Mouse (Mus musculus) macrophage (primary cell): ENCODE measurements around the gene Ndufaf2. TPM values are rescaled to one million over a fixed set of nuclear protein-coding genes. Genes with fewer than 3 reads are reported as not detected.

Experiments used
- H3K27ac ChIP-seq: fragments of 350-480 bp; formaldehyde crosslinking; 2 replicates; pipeline ENCODE4 v1.9.0; 2021
- H3K36me3 ChIP-seq: fragments of 350-480 bp; formaldehyde crosslinking; 2 replicates; pipeline ENCODE4 v1.9.0; 2021; ENCODE audit errors: inconsistent target
- H3K4me3 ChIP-seq: fragments of 350-480 bp; formaldehyde crosslinking; 2 replicates; pipeline ENCODE4 v1.9.0; 2021; ENCODE audit errors: inconsistent target
- H3K79me2 ChIP-seq: fragments of 350-480 bp; formaldehyde crosslinking; 2 replicates; pipeline ENCODE4 v1.9.0; 2021; ENCODE audit errors: inconsistent target
- WGBS: methylation state at CpG from one replicate; pipeline ENCODE4 v1.1.7; 2026; ENCODE audit warnings: inconsistent platforms; ENCODE audit not compliant: missing documents; 5-methylcytosine and 5-hydroxymethylcytosine counted together
- polyA plus RNA-seq: library from polyadenylated mRNA; stranded (reverse); fragments of 250-400 nt; gene quantifications from 3 replicates; pipeline ENCODE4 v1.2.4, GENCODE M21; 2018; ENCODE audit warnings: inconsistent platforms

The Ndufaf2 gene
- polyA plus RNA-seq, 1 experiment from 2014 or later, result 32.7 TPM

DNA sequence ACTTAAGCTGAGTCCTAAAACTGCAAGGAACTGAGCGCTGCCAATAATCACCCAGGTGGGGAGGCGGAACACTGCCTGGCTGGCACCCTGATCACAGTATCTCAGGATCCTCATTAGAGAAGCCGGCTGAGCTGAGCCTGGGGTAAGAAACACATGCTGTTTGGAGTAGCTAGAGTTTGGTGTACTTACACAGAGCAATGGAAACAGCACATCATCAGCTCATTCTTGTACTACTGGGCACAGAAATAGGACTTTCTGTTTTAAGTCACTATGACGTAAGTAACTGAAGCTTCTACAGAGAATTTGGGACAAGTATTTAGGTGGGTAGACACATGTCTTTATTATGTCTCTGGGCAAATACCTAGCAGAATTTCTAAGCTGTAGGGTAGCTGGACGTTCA, 72.4 kb downstream of the Ndufaf2 start:
- H3K79me2 ChIP-seq, result no peaks in the 10 kb centered on the region
- no peak overlapping the region for H3K4me3 ChIP-seq
- H3K27ac ChIP-seq, result no peak overlapping the region
- no peaks in the 10 kb centered on the region for H3K36me3 ChIP-seq
- 98% methylated on average over 5 of the region's 5 CpGs for WGBS

- Histone ChIP-seq H3K36me3 (no peaks in the 10 kb centered on the region), H3K4me3 (no peak overlapping the region), H3K79me2 (no peaks in the 10 kb centered on the region), H3K27ac (no peak overlapping the region)
- WGBS, result 96% methylated on average over 4 of the region's 4 CpGs
Observed at GRCm38 (mm10) chr13:108084086-108084485, 74.3 kb downstream of the Ndufaf2 start.

DNA sequence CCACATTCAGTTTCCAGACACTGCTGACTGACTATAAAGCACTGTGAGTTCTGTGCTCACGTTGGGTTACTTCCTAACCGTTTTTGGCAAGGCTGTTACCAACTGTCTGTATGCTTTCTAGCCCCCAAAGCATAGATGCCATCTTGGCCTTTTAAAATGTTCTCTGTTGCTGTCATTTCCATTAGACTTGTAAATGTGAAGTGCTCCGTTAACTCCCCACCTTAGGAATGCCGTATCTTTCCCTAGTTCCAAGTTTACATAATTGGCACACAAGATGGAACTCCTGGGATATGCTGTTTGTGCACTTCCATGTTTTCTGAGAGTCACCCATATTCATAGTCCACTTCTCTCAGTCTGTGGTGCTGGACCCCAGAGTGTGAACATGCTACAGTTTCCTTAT, 80.5 kb downstream of the Ndufaf2 start:
- Histone ChIP-seq H3K27ac (no peak overlapping the region), H3K79me2 (no peaks in the 10 kb centered on the region), H3K4me3 (no peak overlapping the region), H3K36me3 (no peaks in the 10 kb centered on the region)
- WGBS, result 88% methylated on average over 4 of the region's 4 CpGs

DNA sequence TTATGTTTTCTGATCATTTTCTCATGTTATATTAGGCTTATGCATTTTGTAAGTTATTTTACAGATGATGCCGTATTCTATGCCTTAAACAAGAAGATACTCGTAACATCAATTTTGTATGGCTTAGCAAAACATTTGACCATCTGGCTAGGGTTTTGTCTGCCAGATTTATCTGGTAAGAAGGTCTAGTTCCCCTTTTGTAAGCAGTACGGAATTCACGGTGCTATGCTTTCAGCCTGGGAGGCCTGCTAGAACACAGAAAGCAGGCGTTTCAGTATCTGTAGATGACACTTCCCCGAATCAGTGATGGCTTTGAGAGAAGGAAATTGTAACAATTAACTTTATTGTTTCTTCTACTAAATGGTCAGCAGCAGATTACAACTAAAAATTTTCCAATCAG, 80.9 kb downstream of the Ndufaf2 start:
- H3K27ac ChIP-seq, result no peak overlapping the region
- WGBS, result 48% methylated on average over 6 of the region's 6 CpGs
- H3K36me3 ChIP-seq, result no peaks in the 10 kb centered on the region
- H3K79me2 ChIP-seq, result no peaks in the 10 kb centered on the region
- no peak overlapping the region for H3K4me3 ChIP-seq

DNA sequence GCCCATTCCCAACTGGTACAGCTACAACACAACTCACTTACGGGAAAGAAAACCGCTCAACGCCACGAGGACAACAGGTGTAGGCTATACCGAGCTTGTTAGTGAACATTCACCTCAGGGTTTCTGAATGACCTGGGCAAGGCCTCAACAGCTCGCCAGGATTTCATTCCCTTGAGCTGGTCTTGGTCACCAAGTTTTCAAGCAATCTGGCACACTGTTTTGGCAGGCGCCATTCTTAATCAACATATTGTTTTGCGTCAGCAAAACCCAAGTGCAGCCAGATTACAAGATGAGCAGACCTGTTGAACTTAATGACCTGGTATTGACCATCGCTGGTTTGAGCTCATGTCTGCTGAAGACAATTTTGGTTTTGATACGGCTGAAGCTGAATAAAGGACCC, 88.3 kb downstream of the Ndufaf2 start:
- H3K36me3 ChIP-seq, result no peaks in the 10 kb centered on the region

GRCm38 (mm10) chr13:108069151-108069550, 89.3 kb downstream of the Ndufaf2 start:
- whole genome bisulfite sequencing, result 94% methylated on average over 4 of the region's 4 CpGs
- Histone ChIP-seq H3K79me2 (no peaks in the 10 kb centered on the region), H3K27ac (no peak overlapping the region), H3K4me3 (no peak overlapping the region), H3K36me3 (no peaks in the 10 kb centered on the region)

More for the DNA sequence above, 88.3 kb downstream of the Ndufaf2 start:
- no peaks in the 10 kb centered on the region for H3K79me2 ChIP-seq
- no peak overlapping the region for H3K27ac ChIP-seq
- WGBS, result 97% methylated on average over 10 of the region's 10 CpGs
- no peak overlapping the region for H3K4me3 ChIP-seq

DNA sequence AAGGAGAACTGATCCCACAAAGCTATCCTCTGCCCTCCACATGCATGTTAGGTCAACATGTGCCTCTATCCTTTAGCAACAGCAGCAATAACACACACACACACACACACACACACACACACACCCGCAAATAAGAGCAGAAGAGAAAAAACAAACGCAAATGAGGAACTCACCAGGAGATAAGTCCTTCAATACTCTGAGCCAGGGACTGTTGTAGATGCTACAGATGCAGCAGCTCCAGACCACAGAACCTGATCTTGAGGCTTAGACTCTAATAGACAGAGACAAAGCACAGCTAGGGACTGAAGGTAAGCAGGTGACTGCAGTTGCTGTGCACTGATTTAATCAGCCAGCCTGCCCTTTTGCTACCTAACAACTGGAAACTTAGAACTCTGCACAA, 92.4 kb downstream of the Ndufaf2 start:
- no peaks in the 10 kb centered on the region for H3K36me3 ChIP-seq
- H3K27ac ChIP-seq, result no peak overlapping the region
- no peaks in the 10 kb centered on the region for H3K79me2 ChIP-seq
- WGBS, result 59% methylated on average over 2 of the region's 2 CpGs
- H3K4me3 ChIP-seq, result no peak overlapping the region

GRCm38 (mm10) chr13:108064331-108064730, 94.1 kb downstream of the Ndufaf2 start:
- Histone ChIP-seq H3K36me3 (no peaks in the 10 kb centered on the region), H3K4me3 (no peak overlapping the region), H3K27ac (no peak overlapping the region), H3K79me2 (no peaks in the 10 kb centered on the region)
- 93% methylated on average over 6 of the region's 6 CpGs for WGBS

DNA sequence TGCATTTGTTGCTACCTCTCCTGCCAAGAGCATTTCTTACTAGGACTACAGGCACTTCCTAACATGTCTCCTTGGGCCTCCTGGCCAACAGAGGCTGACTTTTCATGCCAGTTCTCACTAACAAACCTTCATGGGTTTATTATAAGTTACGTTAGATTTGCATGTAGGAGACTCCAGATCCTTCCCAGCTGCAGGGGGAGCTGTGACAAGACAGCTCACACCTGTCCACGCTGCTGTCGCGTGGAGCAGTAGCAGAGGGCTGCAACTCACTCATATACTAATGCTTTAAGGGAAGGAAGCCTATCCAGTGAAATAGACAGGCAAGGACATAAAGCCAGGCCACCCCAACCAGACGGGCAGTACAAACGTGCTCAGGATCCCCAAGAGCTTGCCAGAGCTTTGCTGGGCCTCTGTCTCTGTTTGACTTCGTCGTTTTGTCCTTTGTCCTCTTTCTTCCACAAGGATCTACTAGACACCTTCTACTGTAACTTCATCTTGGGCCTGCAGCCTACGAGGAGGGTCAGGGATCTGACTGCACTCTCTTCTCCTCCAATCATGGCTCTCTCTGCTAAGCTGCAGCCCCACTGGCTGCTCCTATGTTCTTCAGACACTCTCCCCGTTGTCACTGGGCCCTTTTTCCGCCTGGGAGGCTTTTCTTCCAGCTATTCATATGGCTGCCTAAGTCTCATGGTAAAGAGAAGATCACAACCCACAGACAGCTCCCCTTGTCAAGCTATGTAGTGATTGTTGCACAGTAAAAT, 94.9 kb downstream of the Ndufaf2 start:
- 97% methylated on average over 11 of the region's 11 CpGs for WGBS
- Histone ChIP-seq H3K79me2 (no peaks in the 10 kb centered on the region), H3K36me3 (no peaks in the 10 kb centered on the region), H3K27ac (no peak overlapping the region), H3K4me3 (no peak overlapping the region)

DNA sequence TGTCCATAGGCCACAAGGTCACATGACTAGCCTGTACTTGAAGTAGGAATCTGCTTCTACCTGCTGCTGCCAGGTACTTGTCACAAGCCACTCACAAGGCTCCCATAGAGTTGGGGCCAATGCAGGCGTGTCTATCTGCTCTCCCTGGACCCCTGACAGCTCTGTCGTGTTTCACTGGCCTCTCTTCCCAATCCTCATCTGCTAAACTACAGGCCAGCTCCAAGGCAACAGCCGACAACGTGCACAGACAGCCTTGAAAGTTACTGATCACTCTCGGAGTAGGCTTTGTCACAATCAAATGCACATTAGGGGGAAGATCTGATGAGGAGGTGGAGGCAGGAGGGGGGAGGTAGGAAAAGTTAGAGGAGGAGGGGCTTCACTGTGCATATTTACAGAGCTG, 95.5 kb downstream of the Ndufaf2 start:
- WGBS, result 92% methylated on average over 5 of the region's 5 CpGs
- no peak overlapping the region for H3K27ac ChIP-seq
- H3K4me3 ChIP-seq, result no peak overlapping the region
- no peaks in the 10 kb centered on the region for H3K36me3 ChIP-seq
- no peaks in the 10 kb centered on the region for H3K79me2 ChIP-seq

GRCm38 (mm10) chr13:108060936-108061578, 97.4 kb downstream of the Ndufaf2 start:
- Histone ChIP-seq H3K27ac (no peak overlapping the region), H3K79me2 (no peaks in the 10 kb centered on the region), H3K36me3 (no peaks in the 10 kb centered on the region), H3K4me3 (no peak overlapping the region)
- 80% methylated on average over 8 of the region's 8 CpGs for WGBS

DNA sequence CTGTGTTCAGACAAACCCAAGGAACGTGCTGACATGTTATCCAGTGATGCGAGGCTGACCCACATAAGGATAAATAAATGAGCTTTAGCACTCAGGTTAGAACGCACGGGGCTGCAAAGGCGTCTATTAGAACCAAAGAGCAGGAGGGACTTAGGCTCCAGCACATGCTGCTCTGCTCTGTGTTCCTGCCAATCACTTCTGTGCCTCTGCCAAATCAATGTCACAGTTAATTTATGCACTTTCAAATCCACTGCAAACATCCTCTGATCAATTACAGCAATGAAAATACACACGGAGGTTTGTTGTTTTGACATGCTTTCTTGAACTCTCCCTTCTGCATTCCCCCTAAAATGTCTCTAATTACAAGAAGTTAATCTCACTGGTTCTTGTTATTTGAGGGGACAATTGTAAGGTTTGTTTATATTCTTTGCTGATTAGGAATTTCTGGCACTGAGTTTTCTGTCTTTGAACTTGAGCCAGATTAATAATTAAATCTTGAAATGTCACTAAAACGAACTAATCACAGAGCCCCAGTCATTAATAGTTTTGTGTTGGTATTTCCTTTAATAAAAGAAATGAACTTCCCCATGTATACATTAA, 98.0 kb downstream of the Ndufaf2 start:
- Histone ChIP-seq H3K36me3 (no peaks in the 10 kb centered on the region), H3K4me3 (no peak overlapping the region), H3K79me2 (no peaks in the 10 kb centered on the region), H3K27ac (no peak overlapping the region)
- 95% methylated on average over 7 of the region's 7 CpGs for WGBS

- H3K4me3 ChIP-seq, result no peak overlapping the region
- no peaks in the 10 kb centered on the region for H3K79me2 ChIP-seq
- H3K27ac ChIP-seq, result no peak overlapping the region
- H3K36me3 ChIP-seq, result no peaks in the 10 kb centered on the region
- 37% methylated on average over 3 of the region's 3 CpGs for WGBS
Observed at GRCm38 (mm10) chr13:108056896-108057295, 101.5 kb downstream of the Ndufaf2 start.

DNA sequence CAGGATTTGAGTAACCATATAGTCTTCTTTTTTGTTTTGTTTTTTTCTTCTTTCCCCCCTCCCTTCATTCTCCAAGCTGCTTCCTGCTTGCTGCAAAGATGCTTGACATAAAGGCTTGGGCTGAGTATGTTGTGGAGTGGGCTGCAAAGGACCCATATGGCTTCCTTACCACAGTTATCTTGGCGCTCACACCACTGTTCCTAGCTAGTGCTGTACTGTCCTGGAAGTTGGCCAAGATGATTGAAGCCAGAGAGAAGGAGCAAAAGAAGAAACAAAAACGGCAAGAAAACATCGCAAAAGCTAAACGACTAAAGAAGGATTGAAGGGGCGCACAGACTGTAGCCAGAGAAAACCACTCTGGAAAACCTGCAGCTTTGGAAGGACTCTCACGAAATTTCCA, 111.1 kb downstream of the Ndufaf2 start:
- Histone ChIP-seq H3K27ac (no peak overlapping the region), H3K4me3 (no peak overlapping the region), H3K36me3 (peaks cover 17% of the 10 kb centered on the region), H3K79me2 (peaks cover 45% of the 10 kb centered on the region)
- WGBS, result 92% methylated on average over 6 of the region's 6 CpGs

- H3K27ac ChIP-seq, result no peak overlapping the region
- H3K36me3 ChIP-seq, result peaks cover 17% of the 10 kb centered on the region
- H3K4me3 ChIP-seq, result no peak overlapping the region
- peaks cover 49% of the 10 kb centered on the region for H3K79me2 ChIP-seq
- 91% methylated on average over 5 of the region's 6 CpGs for WGBS
Observed at GRCm38 (mm10) chr13:108046891-108047290, 111.5 kb downstream of the Ndufaf2 start.
